ENCODE assay signal across 20 mouse cellular contexts in genomic region chr11:110815206-110815605, GRCm38 (mm10).
A peak's percentile ranks its signal among the peaks of the same experiment; 100 is the strongest.
DNase-seq lines count a peak whose midpoint lies in the region; ATAC-seq and TF ChIP-seq lines count a peak whose summit lies in the region.
"Had no signal": no experiment of that assay in that cellular context is flagged by ENCODE, and none has a peak within 500 bp of the region (broad histone marks: within the 10 kb centered on the region; RNA-seq: fewer than 3 reads in every experiment).

No protein-coding gene starts in this region.

- H3K9ac ChIP-seq in kidney, postnatal 0 days (ENCODE audit: low read depth, low read length), result no peak overlapping the region
- no peak overlapping the region for H3K9ac ChIP-seq in liver, embryonic 11.5 days (ENCODE audit: low read depth, low read length)
- H3K9ac ChIP-seq: forebrain, embryonic 15.5 days; hindbrain, embryonic 15.5 days; neural tube, embryonic 12.5 days had no signal

- H3K27ac ChIP-seq in gastrocnemius, adult 2 months, result no peak overlapping the region
- H3K27ac ChIP-seq in kidney, postnatal 0 days, result peak overlapping the region; percentile 26; the same call in 1 of the 2 replicates
- no peak overlapping the region for H3K27ac ChIP-seq in liver, embryonic 11.5 days (ENCODE audit: low read depth, low read length)
- H3K27ac ChIP-seq: embryonic facial prominence, embryonic 10.5 days; forebrain, embryonic 15.5 days; hindbrain, embryonic 15.5 days; midbrain, embryonic 10.5 days; neural tube, embryonic 12.5 days; stomach, postnatal 0 days had no signal

- WGBS in lung, adult 2 months, result 62% methylated on average over 7 of the region's 7 CpGs
- 51% methylated on average over 7 of the region's 7 CpGs for WGBS in kidney, postnatal 0 days
- WGBS in liver, embryonic 11.5 days, result 79% methylated on average over 7 of the region's 7 CpGs

- DNase-seq in gastrocnemius, adult 2 months, result peak; percentile 35
- DNase-seq in gastrocnemius, postnatal 4 days (ENCODE audit: low spot score in 2 of 2), result no peak
- peak; percentile 3 for DNase-seq in lung, postnatal 10 days
- DNase-seq in lung, adult 2 months, result no peak
- no peak for DNase-seq in kidney, postnatal 0 days (ENCODE audit: low spot score)
- DNase-seq in liver, embryonic 11.5 days (ENCODE audit: low spot score), result no peak
- DNase-seq in thymus, adult 18-20 months, result no peak
- DNase-seq in frontal cortex, postnatal 36 days (ENCODE audit: low spot score in 2 of 2), result no peak
- DNase-seq: lung, postnatal 36 days; right cerebral cortex, postnatal 14 days; thymus, postnatal 14 days had no signal

- no peak for TF ChIP-seq POLR2A in lung, adult 2 months (IDR thresholded peaks at IDR 0.05; ENCODE audit: borderline replicate concordance, extremely low read depth, low read depth, low read length)

- H3K4me3 ChIP-seq in gastrocnemius, adult 2 months, result peak overlapping the region; percentile 26; the same call in 1 of the 2 replicates
- H3K4me3 ChIP-seq in lung, adult 2 months (replicated peaks; ENCODE audit: extremely low read depth, low read depth, low read length), result no peak overlapping the region
- H3K4me3 ChIP-seq in kidney, postnatal 0 days (replicated peaks; ENCODE audit: low read depth, low read length), result no peak overlapping the region
- no peak overlapping the region for H3K4me3 ChIP-seq in liver, embryonic 11.5 days (ENCODE audit: low read depth, low read length)
- H3K4me3 ChIP-seq: embryonic facial prominence, embryonic 10.5 days; forebrain, embryonic 15.5 days; hindbrain, embryonic 15.5 days; midbrain, embryonic 10.5 days; neural tube, embryonic 12.5 days had no signal

- H3K27me3 ChIP-seq in kidney, postnatal 0 days (ENCODE audit: insufficient read depth, low read length), result no peaks in the 10 kb centered on the region
- no peaks in the 10 kb centered on the region for H3K27me3 ChIP-seq in liver, embryonic 11.5 days (replicated peaks; ENCODE audit: control insufficient read depth, insufficient read depth, low read length)
- H3K27me3 ChIP-seq: forebrain, embryonic 15.5 days; hindbrain, embryonic 15.5 days; neural tube, embryonic 12.5 days; Patski had no signal

- no peaks in the 10 kb centered on the region for H3K4me1 ChIP-seq in lung, adult 2 months (ENCODE audit: control insufficient read depth, insufficient read depth, low read length)
- H3K4me1 ChIP-seq in kidney, postnatal 0 days (replicated peaks; ENCODE audit: insufficient read depth, low read length), result no peaks in the 10 kb centered on the region
- H3K4me1 ChIP-seq in liver, embryonic 11.5 days (replicated peaks; ENCODE audit: control insufficient read depth, insufficient read depth, low read length), result no peaks in the 10 kb centered on the region
- H3K4me1 ChIP-seq: hindbrain, embryonic 15.5 days; midbrain, embryonic 10.5 days; neural tube, embryonic 12.5 days had no signal

- H3K9me3 ChIP-seq in kidney, postnatal 0 days (replicated peaks; ENCODE audit: low read length), result no peaks in the 10 kb centered on the region
- H3K9me3 ChIP-seq in liver, embryonic 11.5 days (ENCODE audit: control insufficient read depth, low read length), result no peaks in the 10 kb centered on the region
- H3K9me3 ChIP-seq: embryonic facial prominence, embryonic 10.5 days; forebrain, embryonic 15.5 days; hindbrain, embryonic 15.5 days; midbrain, embryonic 10.5 days; neural tube, embryonic 12.5 days had no signal

- H3K36me3 ChIP-seq in kidney, postnatal 0 days (ENCODE audit: insufficient read depth, low read length), result no peaks in the 10 kb centered on the region
- H3K36me3 ChIP-seq in liver, embryonic 11.5 days (ENCODE audit: control insufficient read depth, insufficient read depth, low read length), result no peaks in the 10 kb centered on the region
- H3K36me3 ChIP-seq: embryonic facial prominence, embryonic 10.5 days; forebrain, embryonic 15.5 days; hindbrain, embryonic 15.5 days; midbrain, embryonic 10.5 days; neural tube, embryonic 12.5 days had no signal

- H3K4me2 ChIP-seq in kidney, postnatal 0 days (ENCODE audit: low read length), result no peak overlapping the region
- no peak overlapping the region for H3K4me2 ChIP-seq in liver, embryonic 11.5 days
- H3K4me2 ChIP-seq: forebrain, embryonic 15.5 days; hindbrain, embryonic 15.5 days; neural tube, embryonic 12.5 days had no signal

- no peak for TF ChIP-seq CTCF in gastrocnemius, adult 2 months (IDR thresholded peaks at IDR 0.05)
- TF ChIP-seq CTCF in lung, adult 2 months (IDR thresholded peaks at IDR 0.05; ENCODE audit: insufficient read depth, low read length), result no peak
- TF ChIP-seq CTCF in kidney, postnatal 0 days (IDR thresholded peaks at IDR 0.05; ENCODE audit: low read depth), result no peak

- peak; percentile 36; the same call in 1 of the 2 replicates for ATAC-seq in kidney, postnatal 0 days (replicated peaks; ENCODE audit: low FRiP score, low read depth)
- ATAC-seq in liver, embryonic 11.5 days (replicated peaks; ENCODE audit: low FRiP score), result no peak
- ATAC-seq: activated CD4-positive, CD25-positive, alpha-beta regulatory T cell, adult 4 months; forebrain, embryonic 15.5 days; intestine, postnatal 0 days; Patski had no signal

- intact Hi-C loops in gastrocnemius, adult 2 months (cut with DNase I), result no loop called here

Comparison
In these comparisons a context has a peak if more than half of its experiments do, and no peak if none do; other contexts are left out.
1. DNase-seq: peak in gastrocnemius, adult 2 months (single experiment) and lung, postnatal 10 days (single experiment); none in gastrocnemius, postnatal 4 days (0 of 2), lung, adult 2 months (single experiment), kidney, postnatal 0 days (single experiment), liver, embryonic 11.5 days (single experiment), thymus, adult 18-20 months (0 of 2) and frontal cortex, postnatal 36 days (0 of 2).